Mouse (Mus musculus): ENCODE results near the gene Tor1b.

DNA sequence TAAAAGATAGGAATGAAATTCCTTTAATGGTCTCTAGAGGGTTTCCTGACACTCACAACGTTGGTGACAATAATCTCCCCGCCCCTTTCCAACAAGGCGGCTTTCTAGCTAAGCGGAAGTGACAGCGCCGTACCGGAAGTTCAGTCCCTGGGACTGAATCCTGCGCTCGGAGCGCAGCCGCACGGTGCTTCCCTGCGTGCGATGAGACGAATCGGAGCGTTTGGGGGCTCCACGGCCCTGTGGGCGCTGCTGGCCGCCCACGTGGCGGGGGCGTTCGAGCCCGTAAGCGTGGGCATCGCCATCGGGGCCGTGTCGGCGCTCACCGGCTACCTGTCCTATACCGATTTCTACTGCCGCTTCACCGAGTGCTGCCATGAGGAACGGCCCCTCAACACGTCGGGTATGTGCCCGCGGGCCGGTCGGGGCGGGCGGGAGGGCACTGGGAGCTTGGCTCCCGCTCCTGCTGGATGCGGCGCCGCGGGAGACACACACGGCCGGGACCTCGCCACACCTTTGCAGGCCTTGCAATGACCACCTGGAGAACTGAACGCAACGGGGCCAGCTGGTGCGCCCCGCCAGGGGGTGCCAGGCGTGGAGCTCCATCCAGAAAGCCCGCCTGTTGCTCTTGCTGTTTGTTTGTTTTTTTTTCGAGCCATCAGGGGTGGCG, at the start of gene Tor1b:
- peak; percentile 44; the same call in 1 of the 2 replicates for TF ChIP-seq GATA1 (IDR thresholded peaks at IDR 0.05; ENCODE audit: low read depth, low read length)
- peak; percentile 11 to 36 (median 32) for TF ChIP-seq CTCF (IDR thresholded peaks at IDR 0.05 in 2 of 3, conservative IDR thresholded peaks at IDR 0.05 in 1 of 3; ENCODE audit: control insufficient read depth in 1 of 3, insufficient read depth in 1 of 3, low read depth in 2 of 3, low read length in 3 of 3, poor library complexity in 1 of 3, severe bottlenecking in 1 of 3)
- peak; percentile 81 for TF ChIP-seq MAX (IDR thresholded peaks at IDR 0.05; ENCODE audit: low read length)
- TF ChIP-seq NELFE (IDR thresholded peaks at IDR 0.05; ENCODE audit: low read depth, low read length): peak; percentile 99
